Mouse (Mus musculus) liver, embryonic 13.5 days (tissue): ENCODE data around the gene Npas4. TPM values are rescaled to one million over a fixed set of nuclear protein-coding genes. Genes with fewer than 3 reads are reported as not detected.

Experiments used
- ATAC-seq: fragments of 200-750 bp; cut with Nextera tagmentation; 2 replicates; pipeline ENCODE4 v1.8.0; 2017; ENCODE audit warnings: low read depth, mild to moderate bottlenecking, moderate number of reproducible peaks, moderate library complexity
- DNase-seq: peaks from one replicate; pipeline ENCODE4 v3.0.0; 2022
- H3K27ac ChIP-seq: fragments of 300-500 bp; sonication (generic); 2 replicates; pipeline ENCODE4 v1.5.1; 2015; ENCODE audit warnings: moderate library complexity, mild to moderate bottlenecking, inconsistent platforms
- H3K27me3 ChIP-seq: fragments of 300-500 bp; sonication (generic); 2 replicates; pipeline ENCODE4 v1.6.1; 2015; ENCODE audit warnings: mild to moderate bottlenecking, inconsistent platforms
- H3K36me3 ChIP-seq: fragments of 300-500 bp; sonication (generic); 2 replicates; pipeline ENCODE4 v1.6.1; 2015; ENCODE audit warnings: mild to moderate bottlenecking, inconsistent platforms
- H3K4me1 ChIP-seq: fragments of 300-500 bp; sonication (generic); replicated peaks from 2 replicates; pipeline ENCODE4 v1.6.1; 2015; ENCODE audit warnings: inconsistent platforms
- H3K4me2 ChIP-seq: fragments of 300-500 bp; sonication (generic); 2 replicates; pipeline ENCODE4 v1.6.1; 2015; ENCODE audit warnings: inconsistent platforms, mild to moderate bottlenecking, moderate library complexity
- H3K4me3 ChIP-seq: fragments of 300-500 bp; sonication (generic); replicated peaks from 2 replicates; pipeline ENCODE4 v1.5.1; 2015; ENCODE audit warnings: mild to moderate bottlenecking, inconsistent platforms
- H3K9ac ChIP-seq: fragments of 300-500 bp; sonication (generic); 2 replicates; pipeline ENCODE4 v1.6.1; 2015; ENCODE audit warnings: mild to moderate bottlenecking, inconsistent platforms
- H3K9me3 ChIP-seq: fragments of 300-500 bp; sonication (generic); replicated peaks from 2 replicates; pipeline ENCODE4 v1.6.1; 2016; ENCODE audit warnings: inconsistent platforms
- WGBS: fragments of 180-500 bp; shearing (Covaris S2); methylation state at CpG from one replicate; pipeline ENCODE4 v1.1.7; 2015; ENCODE audit not compliant: insufficient replicate concordance; 5-methylcytosine and 5-hydroxymethylcytosine counted together
- polyA plus RNA-seq: library from polyadenylated mRNA; unstranded; fragments of >200 nt; fragmentation: Nextera tagmentation; extraction: Ambion mirVana; gene quantifications from 2 replicates; pipeline ENCODE4 v1.2.1, GENCODE M21; 2015

Gene Npas4
- polyA plus RNA-seq, 1 experiment from 2014 or later = not detected

GRCm38 (mm10) chr19:4937444-4938310 lies 52.4 kb downstream of the Npas4 start:
- no peaks in the 10 kb centered on the region for H3K36me3 ChIP-seq
- H3K9ac ChIP-seq = no peak overlapping the region
- peaks cover 39% of the 10 kb centered on the region for H3K27me3 ChIP-seq
- H3K4me3 ChIP-seq = no peak overlapping the region
- no peak overlapping the region for H3K4me2 ChIP-seq
- H3K27ac ChIP-seq = no peak overlapping the region
- DNase-seq (no peak), ATAC-seq (no peak)
- peaks cover 6% of the 10 kb centered on the region for H3K4me1 ChIP-seq
- WGBS = 73% methylated on average over 17 of the region's 17 CpGs
- no peaks in the 10 kb centered on the region for H3K9me3 ChIP-seq

- Histone ChIP-seq H3K4me3 (no peak overlapping the region), H3K36me3 (no peaks in the 10 kb centered on the region), H3K27ac (no peak overlapping the region), H3K4me1 (no peaks in the 10 kb centered on the region), H3K4me2 (no peak overlapping the region), H3K9ac (no peak overlapping the region), H3K9me3 (no peaks in the 10 kb centered on the region), H3K27me3 (peaks cover 36% of the 10 kb centered on the region)
- ATAC-seq = no peak
- WGBS = 71% methylated on average over 2 of the region's 2 CpGs
- DNase-seq = no peak
These were observed 53.2 kb downstream of the Npas4 start for GRCm38 (mm10) chr19:4936896-4937295.

Other genes starting within 250 kb of the Npas4 start
- 14.6 and 17.5 TPM in 2 replicates for gene Rbm4b, start 233.8 kb downstream of the Npas4 start, polyA plus RNA-seq
- gene Rbm4, start 196.4 kb downstream of the Npas4 start, polyA plus RNA-seq = 26.0 and 26.5 TPM in 2 replicates
- gene Gm21992, start 178.7 kb downstream of the Npas4 start, polyA plus RNA-seq = 18.5 and 20.7 TPM in 2 replicates
- gene Rbm14, start 178.7 kb downstream of the Npas4 start, polyA plus RNA-seq = 38.6 and 49.4 TPM in 2 replicates
- gene Ccs, start 151.0 kb downstream of the Npas4 start, polyA plus RNA-seq = 40.7 and 41.2 TPM in 2 replicates
- gene Ccdc87, start 150.9 kb downstream of the Npas4 start, polyA plus RNA-seq = 0.06 TPM in 1 of 2 replicates, not detected in the other
- 23.6 and 25.3 TPM in 2 replicates for gene Ctsf, start 135.2 kb downstream of the Npas4 start, polyA plus RNA-seq
- 0.74 and 0.82 TPM in 2 replicates for gene Actn3, start 112.4 kb downstream of the Npas4 start, polyA plus RNA-seq
- gene Zdhhc24, start 111.6 kb downstream of the Npas4 start, polyA plus RNA-seq = 11.2 and 11.5 TPM in 2 replicates
- gene Bbs1, start 83.7 kb downstream of the Npas4 start, polyA plus RNA-seq = 0.80 and 1.1 TPM in 2 replicates
- gene Dpp3, start 62.0 kb downstream of the Npas4 start, polyA plus RNA-seq = 59.5 and 65.1 TPM in 2 replicates
- gene Peli3, start 47.2 kb downstream of the Npas4 start, polyA plus RNA-seq = 0.10 and 0.13 TPM in 2 replicates
- gene Mrpl11, start 28.2 kb downstream of the Npas4 start, polyA plus RNA-seq = 67.6 and 80.0 TPM in 2 replicates
- gene Slc29a2, start 33.5 kb upstream of the Npas4 start, polyA plus RNA-seq = 1.7 and 2.3 TPM in 2 replicates
- gene B4gat1, start 48.5 kb upstream of the Npas4 start, polyA plus RNA-seq = 9.3 and 10.9 TPM in 2 replicates
- gene AC124502.3, start 48.6 kb upstream of the Npas4 start, polyA plus RNA-seq = 0.70 TPM in 1 of 2 replicates, not detected in the other
- 34.8 and 35.1 TPM in 2 replicates for gene Brms1, start 51.0 kb upstream of the Npas4 start, polyA plus RNA-seq
- 0.33 and 0.36 TPM in 2 replicates for gene Rin1, start 60.2 kb upstream of the Npas4 start, polyA plus RNA-seq
- 3.1 and 3.7 TPM in 2 replicates for gene Cd248, start 77.8 kb upstream of the Npas4 start, polyA plus RNA-seq
- gene Tmem151a, start 95.2 kb upstream of the Npas4 start, polyA plus RNA-seq = 0.49 and 0.89 TPM in 2 replicates
- gene Yif1a, start 98.2 kb upstream of the Npas4 start, polyA plus RNA-seq = 45.5 and 46.6 TPM in 2 replicates
- gene Cnih2, start 108.2 kb upstream of the Npas4 start, polyA plus RNA-seq = 1.3 and 1.4 TPM in 2 replicates
- 96.4 and 102 TPM in 2 replicates for gene Rab1b, start 116.8 kb upstream of the Npas4 start, polyA plus RNA-seq
- 2.3 and 2.9 TPM in 2 replicates for gene Klc2, start 128.2 kb upstream of the Npas4 start, polyA plus RNA-seq